Mouse (Mus musculus): ENCODE measurements around the gene Cckbr.
"Not testable (repeated sequence)": the region's sequence is repeated elsewhere in the genome, so short reads cannot be mapped to it uniquely, and the experiment has no call there.

Gene Cckbr

DNA sequence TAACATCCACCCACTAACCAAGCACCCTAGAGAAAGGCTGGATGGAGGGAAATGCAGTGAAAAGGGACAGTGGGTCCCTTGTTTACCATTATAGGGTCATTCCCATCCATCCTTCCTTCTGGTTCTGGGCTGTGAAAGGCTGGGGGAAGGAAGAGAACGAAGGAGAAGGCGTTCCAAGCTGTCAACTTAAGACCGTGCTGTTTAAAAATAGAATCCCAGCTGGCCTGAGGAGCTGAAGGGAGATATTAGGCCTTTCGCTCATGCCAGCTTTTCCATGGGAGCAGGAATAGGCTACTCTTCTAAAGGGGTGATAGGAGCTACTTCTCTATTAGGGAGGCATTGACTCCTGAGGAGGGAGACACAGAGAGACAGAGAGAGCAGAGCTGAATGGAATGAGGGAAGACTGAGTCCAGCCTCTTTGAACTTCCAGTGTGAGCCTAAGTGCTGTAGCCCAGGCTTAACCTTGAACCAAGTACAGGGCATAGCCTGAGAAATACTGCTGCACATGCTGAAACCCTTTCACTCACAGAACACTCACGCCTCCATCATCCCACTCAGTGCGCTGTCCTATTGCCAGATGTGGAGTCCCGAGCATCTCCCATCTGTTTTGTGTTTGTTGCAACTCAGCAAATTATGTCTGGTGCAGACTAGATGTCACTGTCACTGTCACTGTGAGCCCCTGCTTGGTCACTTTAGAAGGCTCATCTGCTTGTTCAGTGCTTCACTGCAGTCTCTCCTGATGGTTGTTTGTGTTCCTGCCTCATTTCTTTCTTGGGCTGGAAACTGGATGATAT, 12.6 kb downstream of the Cckbr start:
- no peak for DNase-seq (ENCODE audit: low spot score)

DNA sequence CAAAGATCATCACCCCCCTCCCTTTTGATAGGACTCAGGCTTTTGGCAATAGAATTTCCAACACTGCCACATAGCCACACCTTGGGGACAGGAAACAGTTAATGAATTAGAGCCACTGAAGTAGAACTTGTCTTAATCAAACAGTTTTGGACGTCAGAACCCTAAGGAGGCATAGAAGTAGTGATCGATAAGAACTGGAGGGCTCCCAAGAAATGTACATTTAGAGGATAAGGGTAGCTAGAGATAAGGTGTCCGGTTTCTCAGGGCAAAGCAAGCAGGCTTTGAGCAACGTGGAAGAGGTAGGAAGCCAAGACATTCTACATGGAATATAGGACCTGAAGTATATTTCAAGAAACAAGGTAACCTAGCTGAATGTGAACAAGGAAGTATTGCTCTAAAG, 15.9 kb downstream of the Cckbr start:
- no peak for DNase-seq (ENCODE audit: low spot score)

GRCm38 (mm10) chr7:105445076-105445475, 19.5 kb downstream of the Cckbr start:
- DNase-seq (ENCODE audit: low spot score), result no peak

DNA sequence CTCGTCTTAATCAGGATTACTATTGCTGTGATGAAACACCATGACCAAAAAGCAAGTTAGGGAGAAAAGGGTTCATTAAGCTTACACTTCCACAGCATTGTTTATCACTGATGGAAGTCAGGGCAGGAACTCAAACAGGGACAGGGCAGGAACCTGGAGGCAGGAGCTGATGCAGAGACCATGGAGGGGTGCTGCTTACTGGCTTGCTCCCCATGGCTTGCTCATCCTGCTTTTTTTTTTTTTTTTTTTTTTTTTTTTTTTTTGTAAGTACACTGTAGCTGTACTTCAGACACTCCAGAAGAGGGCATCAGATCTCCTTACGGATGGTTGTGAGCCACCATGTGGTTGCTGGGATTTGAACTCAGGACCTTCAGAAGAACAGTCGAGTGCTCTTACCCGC, 27.8 kb downstream of the Cckbr start:
- not testable (repeated sequence) for DNase-seq (ENCODE audit: low spot score)

DNA sequence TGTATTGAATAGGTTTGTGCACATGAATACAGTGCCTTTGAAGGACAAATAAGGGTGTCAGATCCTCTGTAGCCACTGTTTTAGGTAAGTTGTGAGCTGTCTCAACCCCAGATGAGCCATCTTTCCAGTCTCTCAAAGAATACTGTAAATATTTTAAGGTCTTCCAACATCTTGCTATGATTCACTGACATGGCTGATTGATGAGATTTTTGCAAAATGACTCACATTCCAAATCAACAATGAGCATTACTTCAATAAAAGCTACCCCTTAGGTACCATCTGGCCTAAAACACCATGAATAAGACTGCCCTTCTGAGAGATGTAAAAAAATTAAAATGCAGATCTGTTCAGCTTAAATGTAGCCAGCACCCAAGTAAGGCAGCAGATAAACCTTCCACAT, 33.0 kb downstream of the Cckbr start:
- DNase-seq (ENCODE audit: low spot score), result no peak

- not testable (repeated sequence) for DNase-seq (ENCODE audit: low spot score)
Measured at GRCm38 (mm10) chr7:105465505-105465904, 40.0 kb downstream of the Cckbr start.

DNA sequence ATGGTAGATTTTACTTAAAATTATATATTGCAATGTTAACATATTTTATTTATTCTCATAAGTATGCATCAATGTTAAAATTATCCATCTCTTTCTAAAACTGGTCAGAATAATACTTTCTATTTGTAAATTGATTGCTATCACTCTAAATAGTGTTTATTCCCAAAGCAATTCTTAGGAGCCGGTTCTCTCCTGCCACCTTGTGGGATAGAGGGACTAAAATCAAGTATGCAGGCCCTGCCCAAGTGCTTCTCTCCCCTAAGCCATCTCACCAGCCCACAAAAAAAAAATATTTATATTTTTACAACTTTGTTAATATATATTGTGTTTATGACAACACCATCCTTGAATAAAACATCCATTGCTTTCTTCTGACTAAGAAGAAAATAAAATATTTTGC, 47.1 kb downstream of the Cckbr start:
- DNase-seq (ENCODE audit: low spot score), result no peak

- no peak for DNase-seq (ENCODE audit: low spot score)
Measured at GRCm38 (mm10) chr7:105474771-105475315, 49.3 kb downstream of the Cckbr start.

- no peak for DNase-seq (ENCODE audit: low spot score)
Measured at GRCm38 (mm10) chr7:105475396-105475949, 49.9 kb downstream of the Cckbr start.

- no peak for DNase-seq (ENCODE audit: low spot score)
Measured at GRCm38 (mm10) chr7:105476683-105477432, 51.3 kb downstream of the Cckbr start.

- DNase-seq (ENCODE audit: low spot score), result no peak
Measured at GRCm38 (mm10) chr7:105477433-105477700, 51.8 kb downstream of the Cckbr start.

- DNase-seq (ENCODE audit: low spot score), result peak; percentile 79
Measured at GRCm38 (mm10) chr7:105477841-105478240, 52.3 kb downstream of the Cckbr start.

GRCm38 (mm10) chr7:105478344-105478743, 52.8 kb downstream of the Cckbr start:
- DNase-seq (ENCODE audit: low spot score), result no peak

GRCm38 (mm10) chr7:105479232-105479631, 53.7 kb downstream of the Cckbr start:
- DNase-seq (ENCODE audit: low spot score), result no peak

- DNase-seq (ENCODE audit: low spot score), result peak; percentile 14
Measured at GRCm38 (mm10) chr7:105480081-105480480, 54.5 kb downstream of the Cckbr start.

DNA sequence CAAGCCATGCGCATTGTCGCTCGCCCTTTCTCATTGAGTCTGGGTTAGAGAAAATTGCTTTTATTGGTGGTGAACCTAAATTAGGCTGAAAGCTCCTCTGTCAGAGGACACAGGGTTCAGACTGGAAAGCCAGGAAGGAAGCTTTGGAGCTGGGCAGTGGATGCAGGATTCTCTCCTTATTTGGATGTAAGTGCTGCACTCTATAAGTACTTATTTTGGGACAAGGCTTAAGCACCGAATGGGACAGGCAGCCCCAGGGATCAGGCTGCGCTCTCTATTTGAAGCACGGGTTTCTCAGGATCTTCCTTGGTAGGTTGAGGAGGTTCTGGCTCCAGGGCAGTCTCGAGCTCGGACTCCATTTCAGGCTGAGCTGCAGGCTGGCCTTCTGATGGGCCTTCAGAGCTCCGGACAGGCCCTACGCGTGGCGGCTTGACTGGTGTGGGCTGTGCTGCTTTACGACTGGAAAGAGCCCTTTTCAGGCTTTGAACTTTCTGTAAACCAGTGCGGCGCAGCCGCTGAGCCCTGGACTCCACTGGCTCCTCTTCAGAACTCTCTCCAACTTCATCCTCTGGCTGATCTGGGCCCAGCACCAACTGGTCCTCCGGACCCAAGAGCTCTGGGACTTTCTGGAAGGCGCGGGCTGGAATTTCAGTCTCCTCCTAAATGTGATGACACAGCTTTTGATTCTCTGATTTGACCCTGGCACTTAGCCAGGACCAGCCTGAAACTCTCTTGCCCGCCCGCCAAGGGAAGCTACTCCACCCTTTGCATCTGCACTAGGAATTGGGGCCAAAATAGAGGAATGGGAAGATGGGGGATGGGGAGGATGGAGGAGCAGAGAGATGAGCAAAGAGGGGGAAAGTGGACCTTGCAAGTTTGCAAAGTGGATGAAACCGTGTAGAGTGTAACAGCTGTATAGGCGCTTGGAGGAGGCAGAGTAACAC, 55.3 kb downstream of the Cckbr start:
- DNase-seq (ENCODE audit: low spot score), result peak; percentile 15

GRCm38 (mm10) chr7:105481505-105482411, 56.2 kb downstream of the Cckbr start, which contains the start of gene Cavin3:
Gene Cavin3, minus strand, starts transcription at chr7:105482300.
- peak; percentile 71 for DNase-seq (ENCODE audit: low spot score)

DNA sequence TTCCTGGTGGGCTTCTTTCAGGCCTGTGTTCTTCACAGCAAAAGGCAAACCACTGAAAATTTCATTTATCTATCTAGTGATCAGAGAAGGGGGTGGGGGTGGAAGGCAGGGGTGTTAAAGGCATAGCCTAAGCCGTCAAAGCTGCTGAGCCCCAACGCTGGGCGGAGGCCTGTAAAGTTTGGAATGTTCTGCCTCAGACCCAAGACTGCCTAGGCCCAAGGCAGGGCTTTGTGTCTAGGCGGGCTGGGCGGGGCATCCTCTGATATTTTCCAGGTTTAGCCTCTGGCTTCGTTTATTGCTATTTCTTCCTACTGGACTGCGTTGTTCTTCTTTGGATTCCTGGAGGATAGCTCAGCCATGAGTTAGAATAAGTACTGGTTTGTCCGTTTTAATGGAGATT, 56.9 kb downstream of the Cckbr start:
- DNase-seq (ENCODE audit: low spot score), result peak; percentile 42

DNA sequence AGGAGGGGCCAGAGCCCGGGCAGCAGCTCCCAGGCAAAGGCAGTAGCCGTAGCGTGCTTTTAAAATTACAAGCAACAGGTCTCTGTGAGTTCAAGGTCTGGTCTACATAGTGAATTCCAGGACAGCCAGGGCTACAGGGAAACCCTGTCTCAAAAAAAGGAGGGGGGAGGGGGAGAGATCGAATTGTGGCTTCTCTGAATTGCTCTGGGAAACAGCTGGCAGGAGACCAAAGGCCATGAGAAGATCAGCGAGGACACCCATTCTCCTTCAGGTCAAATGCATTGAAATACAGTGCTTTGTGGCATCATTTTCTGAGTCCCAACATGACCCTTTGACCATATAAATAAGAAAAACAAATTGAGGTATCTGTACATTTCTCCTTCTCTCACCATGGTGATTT, 59.5 kb downstream of the Cckbr start:
- no peak for DNase-seq (ENCODE audit: low spot score)

GRCm38 (mm10) chr7:105487104-105487876, 61.8 kb downstream of the Cckbr start:
- DNase-seq (ENCODE audit: low spot score), result no peak
